Mouse (Mus musculus) heart, embryonic 16.5 days (tissue): ENCODE measurements around the gene Srxn1. TPM values are rescaled to one million over a fixed set of nuclear protein-coding genes. Genes with fewer than 3 reads are reported as not detected.

Source experiments
- ATAC-seq: fragments of 200-750 bp; cut with Nextera tagmentation; replicated peaks from 2 replicates; pipeline ENCODE4 v1.8.0; 2017; ENCODE audit warnings: moderate number of reproducible peaks; ENCODE audit not compliant: insufficient read depth, low FRiP score; ENCODE audit errors: extremely low read depth
- H3K27ac ChIP-seq: fragments of 300-500 bp; sonication (generic); 2 replicates; pipeline ENCODE4 v1.5.1; 2014; ENCODE audit warnings: mild to moderate bottlenecking, low read length, control low read depth, moderate library complexity
- H3K27me3 ChIP-seq: fragments of 300-500 bp; sonication (generic); 2 replicates; pipeline ENCODE4 v1.6.1; 2014; ENCODE audit warnings: low read length, mixed read lengths; ENCODE audit not compliant: control insufficient read depth, insufficient read depth
- H3K36me3 ChIP-seq: fragments of 300-500 bp; sonication (generic); 2 replicates; pipeline ENCODE4 v1.6.1; 2014; ENCODE audit not compliant: control insufficient read depth, insufficient read depth
- H3K4me1 ChIP-seq: fragments of 300-500 bp; sonication (generic); 2 replicates; pipeline ENCODE4 v1.6.1; 2014; ENCODE audit warnings: low read length, mixed read lengths; ENCODE audit not compliant: control insufficient read depth, insufficient read depth
- H3K4me2 ChIP-seq: fragments of 300-500 bp; sonication (generic); 2 replicates; pipeline ENCODE4 v1.6.1; 2014; ENCODE audit warnings: low read depth, mild to moderate bottlenecking, control low read depth, low read length
- H3K4me3 ChIP-seq: fragments of 300-500 bp; sonication (generic); 2 replicates; pipeline ENCODE4 v1.5.1; 2014; ENCODE audit warnings: mild to moderate bottlenecking, control low read depth, low read length
- H3K9ac ChIP-seq: fragments of 300-500 bp; sonication (generic); 2 replicates; pipeline ENCODE4 v1.6.1; 2014; ENCODE audit warnings: low read length, control low read depth
- H3K9me3 ChIP-seq: fragments of 300-500 bp; sonication (generic); replicated peaks from 2 replicates; pipeline ENCODE4 v1.6.1; 2016; ENCODE audit warnings: low read length; ENCODE audit not compliant: control insufficient read depth
- WGBS: fragments of 180-500 bp; shearing (Covaris S2); extraction: QIAGEN DNeasy Blood & Tissue Kit; methylation state at CpG from one replicate; pipeline ENCODE4 v1.1.7; 2014; 5-methylcytosine and 5-hydroxymethylcytosine counted together
- polyA plus RNA-seq: library from polyadenylated mRNA; unstranded; fragments of >200 nt; fragmentation: Nextera tagmentation; extraction: Ambion mirVana; gene quantifications from 2 replicates; pipeline ENCODE4 v1.2.1, GENCODE M21; 2015

Srxn1 gene
- polyA plus RNA-seq, 1 experiment from 2014 or later, result 10.3 TPM

DNA sequence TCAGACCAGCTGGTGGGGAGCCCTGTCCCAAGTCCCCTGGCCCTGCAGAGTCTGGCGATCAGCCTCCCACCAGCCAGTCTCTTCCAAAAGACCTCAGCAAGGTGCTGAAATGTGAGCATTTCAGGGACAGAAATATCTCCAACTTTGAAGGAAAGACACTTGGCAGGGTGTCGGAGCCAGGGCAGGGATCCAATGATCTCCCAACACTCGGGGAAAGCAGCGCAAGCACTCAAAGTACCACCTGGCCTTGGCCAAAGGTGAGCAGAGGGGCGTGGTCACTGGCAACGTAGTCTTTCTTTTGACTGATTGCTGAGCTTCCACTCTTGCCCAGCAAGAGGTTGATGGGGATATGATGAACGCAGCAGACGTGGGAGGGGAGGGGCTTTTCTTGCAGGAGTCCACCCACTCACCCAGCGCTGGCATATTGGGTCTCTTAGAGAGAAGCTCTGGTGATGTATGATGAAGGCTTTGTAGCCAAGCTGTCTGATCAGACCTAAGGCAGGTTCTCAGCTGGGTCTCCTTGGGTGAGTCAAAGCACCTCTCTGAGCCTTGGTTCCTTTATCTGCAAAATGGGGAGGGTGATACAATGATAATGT lies 29.9 kb upstream of the Srxn1 start:
- no peaks in the 10 kb centered on the region for H3K36me3 ChIP-seq
- H3K4me3 ChIP-seq, result no peak overlapping the region
- no peak overlapping the region for H3K27ac ChIP-seq
- ATAC-seq, result no peak
- H3K9me3 ChIP-seq, result no peaks in the 10 kb centered on the region
- 29% methylated on average over 9 of the region's 9 CpGs for WGBS
- H3K27me3 ChIP-seq, result peaks cover 52% of the 10 kb centered on the region
- no peaks in the 10 kb centered on the region for H3K4me1 ChIP-seq
- H3K9ac ChIP-seq, result no peak overlapping the region
- H3K4me2 ChIP-seq, result no peak overlapping the region

DNA sequence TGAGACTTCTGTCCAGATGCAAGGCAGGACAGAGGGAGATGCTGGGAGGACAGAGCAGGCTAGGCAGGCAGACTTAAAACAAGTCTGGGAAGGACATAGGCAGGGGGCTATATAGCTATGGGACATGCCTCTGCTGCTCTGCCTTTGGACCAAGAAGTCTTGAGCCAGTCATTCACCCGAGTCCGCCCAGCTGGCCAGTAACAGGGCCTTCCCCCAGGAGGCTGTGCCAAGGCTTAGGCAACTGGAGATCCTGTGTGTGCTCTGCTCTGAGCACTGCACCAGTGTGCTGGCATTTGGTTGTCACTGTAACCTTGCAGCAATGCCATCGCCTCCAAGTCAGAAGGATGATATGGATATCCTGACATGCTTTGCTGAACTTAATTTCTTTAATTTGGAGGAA lies 28.0 kb upstream of the Srxn1 start:
- WGBS, result 67% methylated on average over 3 of the region's 3 CpGs
- Histone ChIP-seq H3K9ac (no peak overlapping the region), H3K4me3 (no peak overlapping the region), H3K9me3 (no peaks in the 10 kb centered on the region), H3K27ac (no peak overlapping the region), H3K4me2 (no peak overlapping the region), H3K4me1 (peaks cover 8% of the 10 kb centered on the region), H3K36me3 (no peaks in the 10 kb centered on the region), H3K27me3 (peaks cover 65% of the 10 kb centered on the region)
- ATAC-seq, result no peak

DNA sequence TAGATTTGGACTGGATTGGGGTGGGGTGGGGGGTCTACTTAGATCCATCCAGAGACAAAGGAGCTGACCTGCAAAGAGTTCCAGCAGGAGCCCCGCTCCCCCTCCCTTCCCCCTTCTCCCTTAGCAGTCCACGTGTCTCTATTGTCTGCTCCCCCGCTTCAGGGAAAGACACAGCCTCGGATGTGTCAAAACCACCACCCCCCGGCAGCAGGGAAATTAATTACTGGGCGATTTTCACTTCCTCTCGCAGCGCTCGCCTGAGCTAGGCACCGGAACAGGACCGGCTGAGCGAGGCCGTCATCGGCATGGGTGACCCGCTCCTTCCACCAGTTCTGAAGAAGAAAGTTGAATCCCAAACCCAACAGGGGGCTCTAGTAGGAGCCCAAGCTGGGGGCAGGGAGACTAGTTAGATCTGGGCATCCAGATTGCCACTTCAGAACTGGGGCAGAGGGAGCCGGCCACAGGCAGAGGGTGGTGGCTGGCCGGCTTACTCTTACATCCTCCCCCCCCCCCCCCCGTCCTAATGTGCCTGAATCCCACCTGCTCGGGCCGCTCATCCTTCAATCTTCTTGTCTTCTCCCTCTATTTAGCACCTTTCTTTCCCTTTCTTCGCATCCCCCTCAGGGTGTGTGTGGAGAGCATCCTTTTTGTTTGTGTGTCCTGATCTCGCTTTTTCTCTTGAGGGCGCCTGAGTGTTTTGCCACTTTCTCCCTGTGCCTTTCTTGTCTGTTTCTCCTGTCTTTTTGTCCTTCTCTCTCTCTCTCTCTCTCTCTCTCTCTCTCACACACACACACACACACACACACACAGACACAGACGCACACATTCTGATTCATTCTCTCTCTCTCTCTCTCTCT lies 24.4 kb upstream of the Srxn1 start, which contains the start of gene Scrt2:
Scrt2 (plus strand) TSS at position 845 of the 857 bp plus-strand sequence.
- H3K4me2 ChIP-seq, result peak within 1 kb of the TSS; percentile 70
- no peaks in the 10 kb centered on the region for H3K9me3 ChIP-seq
- H3K9ac ChIP-seq, result no peak within 1 kb of the TSS
- H3K4me3 ChIP-seq, result peak within 1 kb of the TSS; percentile 45
- H3K27ac ChIP-seq, result no peak within 1 kb of the TSS
- H3K4me1 ChIP-seq, result peaks cover 8% of the 10 kb centered on the region
- no peaks in the 10 kb centered on the region for H3K36me3 ChIP-seq
- peaks cover 79% of the 10 kb centered on the region for H3K27me3 ChIP-seq
- ATAC-seq, result no peak
- under 1% methylated on average over 23 of the region's 24 CpGs for WGBS

- no peaks in the 10 kb centered on the region for H3K36me3 ChIP-seq
- peaks cover 10% of the 10 kb centered on the region for H3K4me1 ChIP-seq
- H3K9ac ChIP-seq, result no peak overlapping the region
- 1% methylated on average over 63 of the region's 81 CpGs for WGBS
- peak overlapping the region; percentile 45 for H3K4me3 ChIP-seq
- H3K27me3 ChIP-seq, result peaks cover 74% of the 10 kb centered on the region
- H3K27ac ChIP-seq, result no peak overlapping the region
- H3K9me3 ChIP-seq, result no peaks in the 10 kb centered on the region
- ATAC-seq, result peak; percentile 80
- peak overlapping the region; percentile 70 for H3K4me2 ChIP-seq
Measured at GRCm38 (mm10) chr2:152081641-152082448, 23.5 kb upstream of the Srxn1 start.

DNA sequence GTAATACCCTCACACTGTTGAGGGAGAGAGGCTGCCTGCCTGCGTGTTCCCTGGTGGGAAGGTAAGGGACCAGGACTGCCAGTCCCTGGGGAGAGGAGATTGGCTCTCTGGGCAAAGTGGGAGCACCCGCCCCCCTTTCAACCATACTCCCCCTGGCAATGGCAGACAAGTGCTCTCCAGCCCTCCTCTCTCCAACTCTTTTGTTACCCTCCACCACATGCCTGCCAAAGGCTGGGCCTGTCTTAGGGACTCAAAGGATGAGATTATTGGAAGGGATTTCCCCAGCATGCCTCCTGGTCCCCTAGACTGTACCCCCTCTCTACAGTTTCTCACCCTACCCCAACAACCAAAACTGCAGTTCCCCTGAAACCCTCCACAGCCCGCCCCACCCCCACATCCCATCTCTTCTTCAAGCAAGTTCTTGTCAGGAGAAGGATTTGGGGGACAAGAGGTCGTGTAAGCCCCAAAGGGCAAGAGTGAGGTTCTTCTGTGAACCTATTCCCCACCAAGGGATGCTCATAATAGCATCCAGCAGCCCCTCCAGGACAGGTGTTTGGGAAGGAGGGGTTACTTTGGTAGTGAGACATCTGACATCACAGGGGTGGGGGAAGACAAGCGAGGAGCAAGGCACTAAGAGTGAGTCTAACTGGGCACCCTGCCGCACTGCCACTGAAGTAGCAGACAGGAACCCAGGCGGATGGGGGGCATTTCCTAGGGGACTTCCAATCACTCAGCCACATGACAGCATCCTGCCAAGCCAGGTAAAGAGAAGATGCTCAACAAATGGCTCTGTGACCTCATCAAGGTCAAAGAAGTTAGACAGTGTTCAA lies 22.6 kb upstream of the Srxn1 start:
- WGBS, result 10% methylated on average over 7 of the region's 7 CpGs
- H3K9me3 ChIP-seq, result no peaks in the 10 kb centered on the region
- peaks cover 69% of the 10 kb centered on the region for H3K27me3 ChIP-seq
- peaks cover 17% of the 10 kb centered on the region for H3K4me1 ChIP-seq
- no peaks in the 10 kb centered on the region for H3K36me3 ChIP-seq
- H3K4me2 ChIP-seq, result no peak overlapping the region
- H3K27ac ChIP-seq, result no peak overlapping the region
- no peak for ATAC-seq
- H3K4me3 ChIP-seq, result no peak overlapping the region; the same call in 1 of the 2 replicates
- H3K9ac ChIP-seq, result no peak overlapping the region

DNA sequence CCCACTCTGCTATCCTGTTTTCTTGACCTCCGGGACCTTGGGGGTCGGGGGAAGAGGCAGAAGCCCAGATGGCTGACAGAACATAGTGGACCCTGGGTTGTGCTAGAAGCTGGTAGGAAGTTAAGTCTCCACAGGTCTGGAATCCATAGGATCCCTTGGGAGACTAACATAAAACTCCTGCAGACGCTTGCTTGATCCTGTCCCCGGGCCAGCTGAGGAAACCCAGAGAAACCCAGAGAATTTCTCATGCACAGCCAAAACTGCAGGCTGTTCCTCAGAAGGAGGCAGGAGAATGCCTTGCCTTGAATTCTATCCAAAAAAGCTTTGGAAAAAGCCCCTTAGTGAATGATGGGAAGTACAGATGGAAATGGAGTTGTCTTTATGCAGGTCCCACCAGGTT lies 21.9 kb upstream of the Srxn1 start:
- Histone ChIP-seq H3K4me1 (peaks cover 17% of the 10 kb centered on the region), H3K4me3 (no peak overlapping the region), H3K4me2 (no peak overlapping the region), H3K36me3 (no peaks in the 10 kb centered on the region), H3K27ac (no peak overlapping the region), H3K9me3 (no peaks in the 10 kb centered on the region), H3K9ac (no peak overlapping the region), H3K27me3 (peaks cover 62% of the 10 kb centered on the region)
- 59% methylated on average over 4 of the region's 4 CpGs for WGBS
- ATAC-seq, result no peak

- peaks cover 53% of the 10 kb centered on the region for H3K27me3 ChIP-seq
- ATAC-seq, result no peak
- H3K9ac ChIP-seq, result no peak overlapping the region
- no peaks in the 10 kb centered on the region for H3K9me3 ChIP-seq
- 53% methylated on average over 6 of the region's 6 CpGs for WGBS
- H3K4me1 ChIP-seq, result peaks cover 17% of the 10 kb centered on the region
- H3K36me3 ChIP-seq, result no peaks in the 10 kb centered on the region
- no peak overlapping the region for H3K4me2 ChIP-seq
- H3K4me3 ChIP-seq, result no peak overlapping the region
- H3K27ac ChIP-seq, result no peak overlapping the region
Measured at GRCm38 (mm10) chr2:152084298-152084697, 21.0 kb upstream of the Srxn1 start.

GRCm38 (mm10) chr2:152085414-152085813 lies 19.9 kb upstream of the Srxn1 start:
- Histone ChIP-seq H3K4me2 (no peak overlapping the region), H3K4me3 (no peak overlapping the region), H3K27me3 (peaks cover 45% of the 10 kb centered on the region), H3K27ac (no peak overlapping the region), H3K9me3 (no peaks in the 10 kb centered on the region), H3K9ac (no peak overlapping the region), H3K4me1 (peaks cover 17% of the 10 kb centered on the region), H3K36me3 (no peaks in the 10 kb centered on the region)
- no peak for ATAC-seq
- 60% methylated on average over 6 of the region's 6 CpGs for WGBS
